Mouse (Mus musculus) embryo, embryonic 10 days (tissue): ENCODE measurements around the gene Olfr1102.

Experiments used
- DNase-seq: peaks from one replicate; pipeline ENCODE4 v3.0.0-alpha.2; 2015; ENCODE audit warnings: low spot score

Gene Olfr1102

DNA sequence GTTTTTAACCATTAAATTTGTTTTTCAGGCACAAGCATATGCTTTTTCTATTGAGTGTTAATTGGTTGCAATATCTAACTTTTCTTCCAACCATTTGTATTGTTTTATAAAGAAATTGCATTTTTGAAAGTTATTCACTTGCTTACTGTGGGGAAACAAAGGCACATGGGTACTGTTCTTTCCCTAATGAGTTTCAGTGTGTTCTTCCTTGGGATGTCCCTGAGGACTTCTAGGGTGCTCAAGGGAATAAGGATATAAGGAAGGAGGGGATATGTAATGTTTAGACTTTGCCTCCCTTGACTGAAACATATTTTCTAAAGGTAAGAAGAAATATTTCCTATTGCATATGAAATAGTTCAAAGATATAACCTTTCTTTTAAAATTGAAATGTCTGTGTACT lies at the start of gene Olfr1102:
Gene Olfr1102, plus strand, starts transcription at position 301 of the 400 bp plus-strand sequence.
- DNase-seq, result no peak

DNA sequence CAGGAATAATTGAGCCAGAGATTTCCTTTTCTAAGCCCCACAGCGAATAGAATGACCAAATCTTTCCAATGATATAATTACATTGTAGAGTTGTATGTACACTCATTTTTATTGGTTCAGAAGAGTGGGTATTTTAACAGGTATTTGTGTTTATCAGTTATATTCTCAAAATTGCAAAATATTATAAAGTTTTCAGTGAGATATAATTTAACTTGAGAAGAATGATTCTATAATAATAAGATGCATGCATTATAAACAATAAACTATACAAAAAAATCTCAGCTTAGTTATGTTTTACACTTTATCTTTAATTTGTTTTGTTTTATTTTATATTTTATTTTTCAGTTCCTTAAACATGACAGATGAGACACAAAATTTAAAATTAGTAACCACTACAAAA lies 37.6 kb upstream of the Olfr1102 start, which contains the start of gene Olfr1099:
Gene Olfr1099, minus strand, starts transcription at position 101 of the 400 bp plus-strand sequence.
- DNase-seq, result no peak

DNA sequence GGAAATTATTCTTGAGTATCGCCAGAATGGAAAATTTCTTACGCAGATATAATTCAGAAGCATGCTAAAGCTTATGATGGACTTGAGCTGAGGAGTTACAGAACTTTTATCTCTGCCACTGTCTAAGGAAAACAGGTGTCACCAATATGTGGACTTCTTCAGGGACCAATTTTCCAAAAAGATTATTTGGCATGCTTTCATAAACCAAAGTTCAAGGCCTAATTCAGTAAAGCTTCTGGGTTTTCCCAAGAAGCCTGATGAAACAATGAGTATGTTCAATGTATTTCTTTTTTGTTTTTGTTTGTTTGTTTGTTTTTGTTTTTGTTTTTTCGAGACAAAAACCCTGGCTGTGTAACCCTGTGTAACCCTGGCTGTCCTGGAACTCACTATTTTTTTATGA lies 18.3 kb upstream of the Olfr1102 start, which contains the start of gene Olfr1100:
Gene Olfr1100, minus strand, starts transcription at position 101 of the 400 bp plus-strand sequence.
- DNase-seq, result no peak

DNA sequence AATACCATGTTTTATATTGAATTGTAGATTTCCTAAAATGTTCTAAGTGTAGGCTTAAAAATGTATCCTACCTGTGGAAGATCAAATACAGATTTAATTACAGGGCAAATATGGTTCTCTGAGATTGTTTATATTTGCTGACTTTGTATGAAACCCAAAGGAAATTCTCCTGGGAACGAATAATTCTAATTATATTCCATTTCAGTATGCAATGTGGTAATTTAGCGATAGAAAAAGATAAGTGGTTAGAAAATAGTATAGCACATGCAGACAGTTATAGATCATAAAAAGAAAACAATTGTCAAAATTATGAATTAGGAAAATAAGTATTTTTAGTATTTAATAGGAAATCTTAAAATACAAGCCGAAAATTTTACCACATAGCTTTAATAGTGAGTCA lies 7.1 kb upstream of the Olfr1102 start, which contains the start of gene Olfr1101:
Gene Olfr1101, minus strand, starts transcription at position 101 of the 400 bp plus-strand sequence.
- no peak for DNase-seq

DNA sequence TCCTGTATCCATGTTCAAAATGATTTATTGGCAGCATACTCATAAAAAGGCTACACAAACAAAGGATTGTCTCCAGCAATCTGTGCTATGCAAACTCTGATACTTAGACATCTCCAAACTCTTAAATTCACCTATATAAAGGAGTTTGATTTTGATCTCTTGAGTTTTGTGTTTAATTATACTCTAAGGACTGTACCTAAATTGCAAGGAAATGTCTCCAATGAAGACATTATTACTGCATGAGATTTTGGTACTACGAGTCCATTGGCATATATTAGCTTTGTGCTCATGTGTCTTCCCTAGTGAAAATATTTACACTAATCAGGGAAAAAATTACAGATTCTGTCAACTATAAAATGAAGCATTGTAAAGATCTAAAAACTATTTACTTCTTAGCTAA lies 28.8 kb downstream of the Olfr1102 start, which contains the start of gene Olfr1104:
Gene Olfr1104, minus strand, starts transcription at position 101 of the 400 bp plus-strand sequence.
- no peak for DNase-seq

DNA sequence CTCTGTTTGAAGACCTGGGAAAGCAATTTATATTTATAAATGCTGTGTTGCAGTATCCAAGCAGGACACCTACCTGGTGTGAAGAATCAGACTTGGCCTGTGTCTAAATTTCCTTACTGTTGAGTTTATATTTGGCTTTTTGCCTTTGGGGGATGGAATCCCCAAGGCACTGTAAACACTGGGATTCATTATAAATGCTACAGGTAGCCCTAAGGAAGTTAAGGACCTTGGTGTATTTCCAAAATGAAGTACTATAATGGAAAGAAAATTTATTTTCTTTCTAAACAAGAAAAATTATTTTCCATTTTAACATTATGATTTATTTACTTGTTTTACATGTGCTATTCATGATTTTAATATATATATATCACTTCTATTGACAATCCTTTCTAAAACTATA lies 38.2 kb downstream of the Olfr1102 start, which contains the start of gene Olfr1105:
Gene Olfr1105, minus strand, starts transcription at position 101 of the 400 bp plus-strand sequence.
- no peak for DNase-seq

DNA sequence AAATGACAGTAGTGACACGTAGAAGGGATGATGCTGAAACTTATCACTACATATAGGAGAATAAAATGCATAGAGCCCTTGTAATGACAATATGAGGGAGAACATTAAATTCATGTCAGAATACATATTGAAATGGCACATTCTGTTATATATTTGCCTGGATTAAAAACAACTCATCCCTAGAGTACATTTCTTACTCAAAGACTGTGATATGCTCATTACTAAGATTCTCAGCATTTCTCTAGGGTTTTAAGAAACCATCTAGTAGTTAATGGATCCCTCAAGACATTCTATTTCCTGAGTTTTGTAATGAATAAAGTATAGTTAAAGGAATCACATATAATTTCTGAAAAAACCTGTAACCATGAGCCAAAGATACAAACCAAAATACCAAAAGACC lies 54.0 kb downstream of the Olfr1102 start, which contains the start of gene Olfr1106:
Gene Olfr1106, minus strand, starts transcription at position 101 of the 400 bp plus-strand sequence.
- no peak for DNase-seq
